Mouse (Mus musculus) stomach, postnatal 0 days (tissue): ENCODE data around the gene Wwc1. TPM values are rescaled to one million over a fixed set of nuclear protein-coding genes. Genes with fewer than 3 reads are reported as not detected.

Experiments
- ATAC-seq: fragments of 200-750 bp; cut with Nextera tagmentation; 2 replicates; pipeline ENCODE4 v1.8.0; 2017; ENCODE audit not compliant: low FRiP score, low TSS enrichment
- DNase-seq: peaks from one replicate; pipeline ENCODE4 v3.0.0-alpha.2; 2016; ENCODE audit warnings: low spot score
- H3K27ac ChIP-seq: fragments of 300-500 bp; sonication (generic); replicated peaks from 2 replicates; pipeline ENCODE4 v1.5.1; 2014; ENCODE audit warnings: mild to moderate bottlenecking, control low read depth
- H3K27me3 ChIP-seq: fragments of 300-500 bp; sonication (generic); 2 replicates; pipeline ENCODE4 v1.6.1; 2014; ENCODE audit warnings: low read length; ENCODE audit not compliant: control insufficient read depth, insufficient read depth
- H3K36me3 ChIP-seq: fragments of 300-500 bp; sonication (generic); 2 replicates; pipeline ENCODE4 v1.6.1; 2014; ENCODE audit warnings: low read length, mixed read lengths; ENCODE audit not compliant: control insufficient read depth, insufficient read depth
- H3K4me1 ChIP-seq: fragments of 300-500 bp; sonication (generic); replicated peaks from 2 replicates; pipeline ENCODE4 v1.6.1; 2014; ENCODE audit warnings: antibody characterized with exemption; ENCODE audit not compliant: control insufficient read depth, insufficient read depth
- H3K4me2 ChIP-seq: fragments of 300-500 bp; sonication (generic); replicated peaks from 2 replicates; pipeline ENCODE4 v1.6.1; 2014; ENCODE audit warnings: low read depth, mild to moderate bottlenecking, control low read depth, moderate library complexity
- H3K4me3 ChIP-seq: fragments of 300-500 bp; sonication (generic); 2 replicates; pipeline ENCODE4 v1.5.1; 2014; ENCODE audit warnings: low read depth, low read length, control low read depth
- H3K9ac ChIP-seq: fragments of 300-500 bp; sonication (generic); 2 replicates; pipeline ENCODE4 v1.6.1; 2014; ENCODE audit warnings: mild to moderate bottlenecking, low read length, control low read depth, mixed read lengths
- H3K9me3 ChIP-seq: fragments of 300-500 bp; sonication (generic); 2 replicates; pipeline ENCODE4 v1.6.1; 2016; ENCODE audit warnings: low read length; ENCODE audit not compliant: control insufficient read depth
- CTCF ChIP-seq: IDR thresholded peaks from 2 replicates; pipeline ENCODE4 v1.5.1; 2016; ENCODE audit warnings: antibody characterized with exemption, low read depth, mild to moderate bottlenecking, moderate library complexity
- EP300 ChIP-seq: optimal IDR thresholded peaks from 2 replicates; pipeline ENCODE3; 2016; ENCODE audit warnings: antibody characterized with exemption
- WGBS: fragments of 180-500 bp; shearing (Covaris S2); extraction: QIAGEN DNeasy Blood & Tissue Kit; methylation state at CpG from one replicate; pipeline ENCODE4 v1.1.7; 2014; 5-methylcytosine and 5-hydroxymethylcytosine counted together
- polyA plus RNA-seq: library from polyadenylated mRNA; unstranded; fragments of >200 nt; fragmentation: Nextera tagmentation; extraction: Ambion mirVana; gene quantifications from 2 replicates; pipeline ENCODE4 v1.2.1, GENCODE M21; 2015

Wwc1 gene
- polyA plus RNA-seq, 1 experiment from 2014 or later = 7.8 TPM

- TF ChIP-seq EP300 (no peak), CTCF (no peak)
- H3K4me1 ChIP-seq = no peaks in the 10 kb centered on the region
- 0 out of 2 replicates have a peak overlapping the region, but pooled peaks have one; percentile 20 for H3K4me2 ChIP-seq
- no peak overlapping the region for H3K27ac ChIP-seq
- no peak for DNase-seq
- no peak overlapping the region for H3K4me3 ChIP-seq
- H3K9me3 ChIP-seq = no peaks in the 10 kb centered on the region
- H3K27me3 ChIP-seq = no peaks in the 10 kb centered on the region
- no peak overlapping the region for H3K9ac ChIP-seq
- 76% methylated on average over 6 of the region's 6 CpGs for WGBS
- H3K36me3 ChIP-seq = no peaks in the 10 kb centered on the region
- ATAC-seq = no peak
Measured at GRCm38 (mm10) chr11:35977096-35977495, 3.2 kb downstream of the Wwc1 start.

DNA sequence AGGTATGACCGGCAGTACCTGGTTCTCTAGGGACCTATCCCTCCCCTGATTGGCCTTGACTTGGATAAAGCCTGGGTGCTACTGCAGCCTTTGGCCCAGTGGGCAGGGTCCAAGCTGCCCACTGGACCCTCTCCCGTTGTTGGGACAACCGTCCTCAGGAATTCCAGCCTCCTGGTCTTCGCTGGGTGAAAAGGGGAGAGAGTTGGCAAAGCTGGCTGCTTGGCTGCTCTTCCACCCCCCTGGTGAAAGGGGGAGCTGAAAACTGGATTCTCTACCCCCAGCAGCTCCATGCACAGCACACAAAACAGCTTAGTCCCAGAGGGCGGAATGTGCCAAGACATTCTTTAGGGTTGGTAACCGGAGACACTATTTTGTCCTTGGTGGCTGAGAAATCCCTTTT is 3.8 kb downstream of the Wwc1 start:
- Histone ChIP-seq H3K9ac (no peak overlapping the region), H3K9me3 (no peaks in the 10 kb centered on the region), H3K4me1 (no peaks in the 10 kb centered on the region), H3K4me3 (no peak overlapping the region), H3K27ac (no peak overlapping the region), H3K36me3 (no peaks in the 10 kb centered on the region), H3K27me3 (no peaks in the 10 kb centered on the region), H3K4me2 (no peak overlapping the region)
- ATAC-seq = no peak
- 70% methylated on average over 6 of the region's 6 CpGs for WGBS
- DNase-seq = no peak
- no peak for TF ChIP-seq CTCF
- no peak for TF ChIP-seq EP300

GRCm38 (mm10) chr11:35974632-35975450 is 5.5 kb downstream of the Wwc1 start:
- Histone ChIP-seq H3K27me3 (no peaks in the 10 kb centered on the region), H3K36me3 (no peaks in the 10 kb centered on the region), H3K4me2 (no peak overlapping the region), H3K9ac (no peak overlapping the region), H3K27ac (no peak overlapping the region), H3K9me3 (no peaks in the 10 kb centered on the region), H3K4me3 (no peak overlapping the region), H3K4me1 (no peaks in the 10 kb centered on the region)
- TF ChIP-seq EP300 (no peak), CTCF (no peak)
- 74% methylated on average over 6 of the region's 6 CpGs for WGBS
- DNase-seq = peak; percentile 42
- no peak for ATAC-seq

- H3K4me3 ChIP-seq = no peak overlapping the region
- H3K36me3 ChIP-seq = no peaks in the 10 kb centered on the region
- H3K4me2 ChIP-seq = no peak overlapping the region
- ATAC-seq (no peak), DNase-seq (no peak)
- 57% methylated on average over 7 of the region's 7 CpGs for WGBS
- H3K4me1 ChIP-seq = no peaks in the 10 kb centered on the region
- no peaks in the 10 kb centered on the region for H3K27me3 ChIP-seq
- TF ChIP-seq CTCF = no peak
- no peak for TF ChIP-seq EP300
- no peak overlapping the region for H3K27ac ChIP-seq
- H3K9me3 ChIP-seq = no peaks in the 10 kb centered on the region
- no peak overlapping the region for H3K9ac ChIP-seq
Measured at GRCm38 (mm10) chr11:35973135-35973534, 7.2 kb downstream of the Wwc1 start.

- no peak for TF ChIP-seq EP300
- TF ChIP-seq CTCF = no peak
- no peak for ATAC-seq
- no peaks in the 10 kb centered on the region for H3K9me3 ChIP-seq
- peak overlapping the region; percentile 93 for H3K27ac ChIP-seq
- no peak overlapping the region for H3K9ac ChIP-seq
- no peaks in the 10 kb centered on the region for H3K36me3 ChIP-seq
- 23% methylated on average over 6 of the region's 6 CpGs for WGBS
- no peak overlapping the region for H3K4me3 ChIP-seq
- 0 out of 2 replicates have a peak overlapping the region, but pooled peaks have one; percentile 11 for H3K4me2 ChIP-seq
- no peaks in the 10 kb centered on the region for H3K4me1 ChIP-seq
- H3K27me3 ChIP-seq = no peaks in the 10 kb centered on the region
- no peak for DNase-seq
Measured at GRCm38 (mm10) chr11:35972270-35972931, 7.9 kb downstream of the Wwc1 start.
